Mouse (Mus musculus) CD8-positive naive resting alpha-beta T cell, adult 2 months (primary cell): ENCODE results near the gene Whrn.

Experiments used
- DNase-seq, 2 experiments: peaks; one replicate each; pipeline ENCODE4 v3.0.0; 2022; ENCODE audit warnings: low read depth in 2 of 2, low spot score in 2 of 2

Gene Whrn

GRCm38 (mm10) chr4:63452555-63452954, 43.2 kb downstream of the Whrn start:
- no peak for DNase-seq

DNA sequence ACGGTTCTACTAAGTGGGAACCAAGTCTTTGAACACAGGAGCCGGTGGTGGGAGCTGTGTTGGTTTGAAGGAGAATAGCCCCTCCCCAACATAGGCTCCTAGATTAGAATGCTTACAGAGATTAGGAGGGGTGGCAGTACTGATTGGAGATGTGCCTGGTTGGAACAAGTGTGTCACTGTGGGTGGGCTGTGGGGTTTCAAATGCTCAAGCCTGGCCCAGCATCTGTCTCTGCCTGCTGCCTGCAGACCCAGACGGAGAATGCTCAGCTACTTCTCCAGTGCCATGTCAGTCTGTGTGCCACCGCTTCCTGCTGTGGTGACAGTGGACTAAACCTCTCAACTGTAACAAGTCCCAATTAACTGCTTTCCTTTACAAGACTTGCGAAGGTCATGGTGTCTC, 45.2 kb downstream of the Whrn start:
- no peak for DNase-seq

- no peak for DNase-seq
Observed at GRCm38 (mm10) chr4:63444362-63445066, 51.3 kb downstream of the Whrn start.

DNA sequence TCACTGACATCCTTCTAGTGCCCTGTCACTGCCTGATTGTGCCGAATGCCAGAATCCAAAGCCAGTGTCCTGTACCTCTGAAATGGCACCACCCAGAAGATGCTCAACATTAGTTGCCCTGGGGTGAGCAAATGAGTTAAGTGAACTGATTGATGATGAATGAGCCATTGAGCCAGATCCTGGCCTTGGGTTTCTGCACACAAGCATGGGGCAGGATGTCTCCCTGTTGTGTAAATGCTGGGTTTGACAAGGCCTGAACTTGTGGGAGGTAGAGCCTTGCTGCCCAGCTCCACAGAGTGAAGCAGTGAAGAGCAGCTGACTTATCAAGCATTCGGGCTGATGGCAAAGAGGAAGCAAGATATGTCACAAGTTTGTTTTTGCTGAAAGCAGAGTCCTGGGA, 52.7 kb downstream of the Whrn start:
- no peak for DNase-seq

DNA sequence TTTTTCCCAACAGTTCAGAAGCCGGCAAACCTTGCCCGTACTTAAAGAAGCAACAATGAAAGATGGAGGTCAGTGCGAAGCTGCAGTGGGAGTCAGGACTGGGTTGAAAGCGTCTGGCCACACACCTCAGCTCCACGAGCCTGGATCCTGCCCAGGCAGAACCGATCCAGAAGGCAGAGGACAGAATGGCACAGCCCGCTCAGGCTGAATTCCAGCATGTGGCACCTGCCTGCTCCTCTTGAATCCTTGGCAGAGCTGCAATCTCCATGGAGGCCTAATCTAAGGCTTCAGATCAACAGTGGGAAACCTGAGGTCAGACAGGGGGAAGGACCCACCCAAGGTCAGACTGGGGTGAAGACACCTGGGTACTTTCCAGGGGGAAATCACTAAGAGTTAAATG, 54.2 kb downstream of the Whrn start:
- DNase-seq: no peak

- DNase-seq: no peak
Observed at GRCm38 (mm10) chr4:63440262-63440661, 55.5 kb downstream of the Whrn start.

DNA sequence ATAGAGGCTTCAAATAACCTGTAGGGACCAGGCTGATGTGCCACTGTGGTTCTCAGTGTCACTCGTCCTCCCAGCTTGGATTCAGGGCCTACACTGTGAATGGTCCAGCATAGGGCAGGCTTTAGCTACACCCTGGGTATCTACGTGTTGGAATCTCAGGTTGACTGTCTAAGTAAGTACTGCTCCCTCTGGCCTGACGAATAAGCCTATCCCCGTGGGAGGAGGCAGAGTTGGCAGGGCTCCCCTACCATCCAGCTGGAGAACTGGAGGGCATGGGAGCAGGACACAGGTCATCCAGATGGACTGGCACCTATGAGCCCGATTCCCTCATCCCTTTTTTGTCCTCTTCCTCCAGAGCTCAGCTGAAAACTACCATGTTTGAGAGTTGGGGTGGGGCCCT, 57.8 kb downstream of the Whrn start:
- DNase-seq: no peak

DNA sequence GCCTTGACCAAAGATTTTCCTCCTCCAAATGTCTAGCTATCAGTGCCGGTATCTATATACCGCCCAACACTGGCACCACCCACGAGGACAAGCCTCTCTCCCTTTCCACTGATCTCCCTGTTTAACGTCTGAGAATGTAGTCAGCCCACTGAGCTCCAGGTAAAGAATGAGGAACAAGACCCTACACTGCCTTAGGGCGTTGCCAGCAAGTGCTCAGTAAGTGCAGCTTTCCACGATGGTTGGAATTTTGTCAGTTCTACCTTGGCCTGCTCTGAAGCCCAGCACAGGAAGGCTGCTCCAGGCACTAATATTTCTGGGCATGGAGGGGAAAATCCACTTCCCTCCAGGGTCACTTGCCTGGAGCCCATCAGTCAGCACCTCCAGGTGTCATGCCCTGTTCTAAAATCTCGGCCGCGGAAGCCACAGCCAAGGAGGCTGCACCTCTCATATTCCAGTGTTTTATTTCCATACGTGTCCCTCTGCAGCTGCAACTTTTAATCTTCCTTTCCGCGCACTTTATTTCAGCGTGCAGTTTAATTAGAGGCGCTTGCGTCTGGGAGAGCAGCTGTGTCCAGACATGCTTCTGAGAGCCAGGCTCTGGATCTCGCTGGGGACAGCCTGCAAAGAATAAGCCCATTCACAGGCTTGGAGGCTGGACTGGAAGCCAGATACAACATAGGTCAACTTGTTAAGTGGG, 58.5 kb downstream of the Whrn start:
- DNase-seq: no peak

GRCm38 (mm10) chr4:63435402-63435801, 60.4 kb downstream of the Whrn start:
- no peak for DNase-seq

DNA sequence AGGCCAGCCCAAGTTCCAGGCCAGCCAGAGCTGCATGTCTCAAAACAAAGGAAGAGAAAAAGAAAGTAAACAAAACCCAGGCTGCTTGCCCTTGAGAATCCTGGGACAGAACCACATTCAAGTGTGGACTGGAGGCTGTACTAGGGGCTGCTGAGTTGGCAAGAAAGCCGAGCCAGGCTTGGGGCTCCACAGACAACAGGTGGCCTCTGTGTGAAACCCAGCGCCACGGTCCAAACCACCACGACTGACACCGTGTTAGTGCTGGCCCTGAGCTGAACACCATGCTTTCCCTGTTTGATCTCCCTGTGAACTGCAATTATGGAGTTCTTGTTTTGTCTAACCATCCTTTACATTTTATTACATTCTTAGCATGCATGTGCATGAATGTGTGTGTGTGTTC, 64.7 kb downstream of the Whrn start:
- DNase-seq: no peak

- DNase-seq: no peak
Observed at GRCm38 (mm10) chr4:63430357-63430756, 65.4 kb downstream of the Whrn start.

DNA sequence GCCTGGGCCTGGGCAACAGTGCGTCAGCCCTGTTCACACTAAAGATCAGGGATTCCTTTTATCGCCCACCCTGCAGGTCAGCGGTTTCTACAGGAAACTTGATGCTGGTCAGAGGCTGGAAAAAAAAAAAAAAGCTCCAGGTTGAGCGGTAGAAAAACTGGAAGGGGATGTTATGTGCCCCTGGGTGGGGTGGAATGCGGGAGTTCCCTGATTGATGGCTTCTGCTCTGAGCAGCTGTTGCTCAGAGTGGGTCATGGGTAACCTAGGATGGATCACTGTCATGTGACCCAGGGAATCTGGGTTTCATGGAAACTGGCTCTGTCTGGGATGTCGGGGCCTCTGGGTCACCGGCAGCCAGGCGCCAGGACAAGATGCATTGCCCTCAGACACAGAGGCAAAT, 69.5 kb downstream of the Whrn start:
- no peak for DNase-seq

GRCm38 (mm10) chr4:63423811-63424210, 72.0 kb downstream of the Whrn start:
- DNase-seq: no peak

DNA sequence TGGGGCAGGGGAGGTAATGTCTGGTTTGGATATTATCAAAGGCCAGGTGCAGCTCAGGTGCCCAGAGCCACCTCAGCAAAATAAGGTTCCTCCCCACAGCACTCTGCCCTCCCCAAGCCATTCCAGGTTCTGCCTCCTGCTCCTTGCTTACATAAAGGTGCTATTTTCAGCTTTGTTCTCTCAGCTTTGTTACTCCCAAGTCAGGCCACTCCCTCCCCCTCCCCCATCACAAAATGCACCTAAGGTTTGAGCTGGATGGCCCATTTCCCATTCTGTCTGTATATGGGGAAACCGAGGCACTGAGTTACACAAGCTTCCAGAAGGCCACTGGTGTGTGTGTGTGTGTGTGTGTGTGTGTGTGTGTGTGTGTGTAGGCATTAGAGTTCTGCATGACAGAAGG, 72.6 kb downstream of the Whrn start:
- no peak for DNase-seq

DNA sequence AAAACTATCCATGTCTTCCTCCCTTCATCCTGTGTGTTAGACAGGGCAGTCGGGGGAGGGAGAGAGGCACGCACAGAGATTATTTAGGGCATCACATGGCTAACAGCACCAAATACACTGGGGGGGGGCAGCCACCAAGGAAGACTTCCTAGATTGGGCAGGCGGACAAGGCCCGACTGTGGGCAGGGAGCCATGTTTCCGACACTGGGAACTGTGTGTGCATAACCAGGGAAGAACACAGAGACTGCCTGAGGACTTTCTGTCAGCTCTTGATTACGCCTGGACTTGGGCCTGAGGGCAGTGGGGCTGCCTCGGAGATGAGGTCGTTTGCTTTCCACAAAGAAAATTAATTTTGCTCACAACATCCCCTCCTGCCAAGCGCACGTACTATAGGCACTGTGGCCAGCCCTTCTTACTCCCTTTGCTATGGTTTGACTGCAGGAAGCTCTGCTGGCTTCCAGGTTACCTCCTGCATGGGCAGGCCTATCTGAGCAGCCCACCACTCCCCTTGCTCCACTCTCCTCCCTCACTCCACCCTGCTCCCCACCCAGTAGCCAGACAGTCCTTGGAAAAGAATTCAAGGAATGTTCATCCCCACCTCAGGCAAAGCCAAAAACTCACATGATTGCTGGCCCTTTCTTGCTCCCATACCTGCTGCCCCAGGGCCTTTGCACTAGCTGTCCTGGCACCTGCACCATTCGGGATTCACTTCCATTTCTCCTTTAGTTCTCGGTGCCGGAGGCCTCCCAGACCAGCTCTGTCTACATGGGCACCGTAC, 75.5 kb downstream of the Whrn start:
- DNase-seq: no peak

GRCm38 (mm10) chr4:63418270-63418669, 77.5 kb downstream of the Whrn start:
- no peak for DNase-seq

GRCm38 (mm10) chr4:63417318-63417957, 78.4 kb downstream of the Whrn start:
- peak; percentile 57 to 69 for DNase-seq

- DNase-seq: no peak
Observed at GRCm38 (mm10) chr4:63414951-63415350, 80.8 kb downstream of the Whrn start.

GRCm38 (mm10) chr4:63411222-63411621, 84.6 kb downstream of the Whrn start:
- DNase-seq: no peak

DNA sequence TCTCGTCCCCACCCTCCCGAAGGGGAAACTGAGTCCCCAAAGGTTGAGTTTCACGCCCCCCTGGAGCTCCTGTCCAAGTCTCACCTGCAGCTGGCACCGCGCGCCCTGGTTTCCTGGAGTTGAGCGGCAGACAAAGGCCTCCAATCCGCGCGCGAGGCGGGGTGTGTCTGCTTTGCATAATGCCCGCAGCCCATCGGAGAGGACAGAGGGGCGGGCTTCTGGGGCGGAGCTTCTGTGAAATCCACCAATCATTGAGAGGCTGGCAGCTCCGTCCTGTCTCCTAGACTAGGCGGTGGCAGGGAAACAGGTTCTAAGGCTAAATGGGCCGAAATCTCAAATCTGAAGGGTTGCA, 85.2 kb downstream of the Whrn start:
- peak; percentile 84 to 90 for DNase-seq

- peak; percentile 72 to 77 for DNase-seq
Observed at GRCm38 (mm10) chr4:63409908-63410582, 85.7 kb downstream of the Whrn start.
